Mouse (Mus musculus) limb, embryonic 11.5 days (tissue): ENCODE results near the gene Olfr902. TPM values are rescaled to one million over a fixed set of nuclear protein-coding genes. Genes with fewer than 3 reads are reported as not detected.
"Not testable (repeated sequence)": the region's sequence is repeated elsewhere in the genome, so short reads cannot be mapped to it uniquely, and the experiment has no call there.

Source experiments
- ATAC-seq: fragments of 200-750 bp; cut with Nextera tagmentation; 2 replicates; pipeline ENCODE4 v1.8.0; 2017; ENCODE audit warnings: low read depth; ENCODE audit not compliant: insufficient number of reproducible peaks, low FRiP score, low TSS enrichment
- DNase-seq: peaks from one replicate; pipeline ENCODE4 v3.0.0-alpha.2; 2015; ENCODE audit warnings: low spot score
- H3K27ac ChIP-seq: fragments of 300-500 bp; sonication (generic); replicated peaks from 2 replicates; pipeline ENCODE4 v1.5.1; 2014; ENCODE audit warnings: low read depth, mild to moderate bottlenecking, low read length
- H3K27me3 ChIP-seq: fragments of 300-500 bp; sonication (generic); 2 replicates; pipeline ENCODE4 v1.6.1; 2014; ENCODE audit warnings: mild to moderate bottlenecking, low read length, mixed read lengths; ENCODE audit not compliant: control insufficient read depth, insufficient read depth
- H3K36me3 ChIP-seq: fragments of 300-500 bp; sonication (generic); 2 replicates; pipeline ENCODE4 v1.6.1; 2014; ENCODE audit warnings: mild to moderate bottlenecking, low read length, moderate library complexity, mixed read lengths; ENCODE audit not compliant: control insufficient read depth, insufficient read depth
- H3K4me1 ChIP-seq: fragments of 300-500 bp; sonication (generic); 2 replicates; pipeline ENCODE4 v1.6.1; 2014; ENCODE audit warnings: low read length, mixed read lengths; ENCODE audit not compliant: control insufficient read depth, insufficient read depth
- H3K4me2 ChIP-seq: fragments of 300-500 bp; sonication (generic); 2 replicates; pipeline ENCODE4 v1.6.1; 2014; ENCODE audit warnings: low read depth, mild to moderate bottlenecking, moderate library complexity; ENCODE audit not compliant: severe bottlenecking
- H3K4me3 ChIP-seq: fragments of 300-500 bp; sonication (generic); 2 replicates; pipeline ENCODE4 v1.5.1; 2014; ENCODE audit warnings: low read depth, low read length
- H3K9ac ChIP-seq: fragments of 300-500 bp; sonication (generic); 2 replicates; pipeline ENCODE4 v1.6.1; 2014; ENCODE audit warnings: mild to moderate bottlenecking, low read length
- H3K9me3 ChIP-seq: fragments of 300-500 bp; sonication (generic); 2 replicates; pipeline ENCODE4 v1.6.1; 2016; ENCODE audit warnings: low read length; ENCODE audit not compliant: control insufficient read depth
- WGBS: fragments of 180-500 bp; shearing (Covaris S2); extraction: QIAGEN DNeasy Blood & Tissue Kit; methylation state at CpG from one replicate; pipeline ENCODE4 v1.1.7; 2014; 5-methylcytosine and 5-hydroxymethylcytosine counted together
- polyA plus RNA-seq: library from polyadenylated mRNA; unstranded; fragments of >200 nt; fragmentation: Nextera tagmentation; extraction: Ambion mirVana; gene quantifications from 2 replicates; pipeline ENCODE4 v1.2.1, GENCODE M21; 2014

Gene Olfr902
- polyA plus RNA-seq = not detected in 2 replicates

DNA sequence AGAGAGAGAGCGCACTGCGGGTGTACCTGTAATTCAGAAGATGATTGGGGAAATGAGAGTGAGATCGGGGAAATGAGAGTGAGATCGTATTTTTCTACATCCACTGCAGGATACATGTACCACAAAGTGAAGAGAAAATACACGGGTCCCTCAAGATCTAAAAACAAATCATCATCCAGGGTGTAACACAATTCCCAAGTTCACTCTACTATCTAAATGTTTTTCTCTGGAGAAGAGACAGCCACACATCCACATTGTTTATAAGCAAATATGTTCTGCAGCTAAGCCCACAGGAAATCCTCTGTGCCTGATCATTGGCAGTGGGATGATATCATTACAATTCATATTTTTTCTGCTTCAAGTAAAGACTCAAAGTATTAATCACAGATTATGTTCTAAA is at the start of gene Olfr902:
Gene Olfr902, plus strand, starts transcription at position 301 of the 400 bp plus-strand sequence.
- no peak for DNase-seq
- H3K4me1 ChIP-seq = no peaks in the 10 kb centered on the region
- no peak within 1 kb of the TSS for H3K27ac ChIP-seq
- no peaks in the 10 kb centered on the region for H3K9me3 ChIP-seq
- H3K36me3 ChIP-seq = no peaks in the 10 kb centered on the region
- H3K4me3 ChIP-seq = no peak within 1 kb of the TSS
- no peak within 1 kb of the TSS for H3K4me2 ChIP-seq
- no peaks in the 10 kb centered on the region for H3K27me3 ChIP-seq
- 90% methylated on average over 5 of the region's 5 CpGs for WGBS
- no peak for ATAC-seq
- no peak within 1 kb of the TSS for H3K9ac ChIP-seq

DNA sequence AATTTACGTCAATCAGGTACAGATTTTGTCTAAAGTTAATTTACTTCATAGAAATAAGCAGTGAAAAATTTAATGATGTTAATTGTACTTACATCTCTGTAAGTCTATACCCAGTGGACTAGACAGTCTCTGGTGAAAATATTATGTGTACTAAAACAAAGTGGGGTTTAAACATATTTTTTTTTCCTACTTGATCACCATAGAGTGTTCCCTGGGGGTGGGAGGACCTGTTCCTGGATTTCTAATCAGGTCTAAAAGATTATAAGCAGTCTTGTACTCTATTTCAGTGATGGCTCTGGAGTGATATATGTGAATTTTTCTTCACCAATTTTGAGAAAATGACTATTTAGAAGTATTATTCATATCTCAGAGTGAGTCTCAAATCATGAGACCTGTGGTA is 46.1 kb upstream of the Olfr902 start, which contains the start of gene Olfr147:
Gene Olfr147, plus strand, starts transcription at position 301 of the 400 bp plus-strand sequence.
- Histone ChIP-seq H3K4me2 (no peak within 1 kb of the TSS), H3K4me1 (no peaks in the 10 kb centered on the region), H3K36me3 (no peaks in the 10 kb centered on the region), H3K4me3 (no peak within 1 kb of the TSS), H3K9me3 (no peaks in the 10 kb centered on the region), H3K27ac (no peak within 1 kb of the TSS), H3K9ac (no peak within 1 kb of the TSS), H3K27me3 (no peaks in the 10 kb centered on the region)
- ATAC-seq (no peak), DNase-seq (no peak)
- 94% methylated on average over 1 of the region's 1 CpGs for WGBS

DNA sequence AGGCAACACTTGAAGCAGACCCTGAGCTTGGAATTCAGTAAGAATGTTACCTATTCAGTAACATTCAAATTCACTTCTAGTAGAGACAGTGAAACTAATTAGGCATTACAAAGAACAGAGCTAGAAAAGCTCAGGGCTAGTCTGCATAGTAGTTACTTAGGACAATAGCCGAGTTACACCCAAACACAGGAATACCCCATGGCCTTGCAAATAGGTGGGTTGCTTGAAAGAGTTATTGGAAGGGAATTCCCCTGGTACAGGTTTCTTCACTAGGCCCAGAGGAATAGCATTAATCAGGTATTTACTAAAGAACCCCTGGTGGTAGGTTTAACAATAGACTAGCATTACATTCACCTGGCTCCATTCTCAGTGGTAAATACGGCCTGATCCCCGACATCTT is 40.0 kb upstream of the Olfr902 start:
- not testable (repeated sequence) for H3K9me3 ChIP-seq, H3K36me3 ChIP-seq, H3K27ac ChIP-seq, H3K4me2 ChIP-seq, ATAC-seq, H3K9ac ChIP-seq, H3K4me1 ChIP-seq, DNase-seq, H3K4me3 ChIP-seq, H3K27me3 ChIP-seq
- 92% methylated on average over 3 of the region's 3 CpGs for WGBS

DNA sequence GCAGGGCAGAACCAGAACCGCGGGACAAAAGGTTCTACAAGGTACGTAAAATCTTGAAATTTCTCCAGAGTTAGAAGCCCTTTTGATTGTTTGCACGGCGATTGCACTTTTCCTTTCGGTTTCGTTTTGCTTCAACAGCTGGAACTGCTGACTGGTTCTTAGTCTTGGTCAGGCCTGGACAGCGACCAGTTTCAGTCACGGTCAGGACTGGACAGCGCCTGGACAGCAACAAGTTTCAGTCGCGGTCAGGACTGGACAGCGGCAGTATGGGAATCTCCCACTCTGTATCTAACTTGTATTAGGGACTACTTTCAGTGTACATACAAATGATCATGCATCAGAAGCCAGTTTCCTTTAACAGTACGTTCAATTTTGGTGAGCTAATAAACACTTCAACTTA is 34.0 kb upstream of the Olfr902 start:
- H3K36me3 ChIP-seq, H3K27me3 ChIP-seq, H3K4me1 ChIP-seq, ATAC-seq, H3K4me3 ChIP-seq, H3K9me3 ChIP-seq, H3K4me2 ChIP-seq, H3K9ac ChIP-seq, H3K27ac ChIP-seq: not testable (repeated sequence)
- peak; percentile 63 for DNase-seq
- WGBS = 93% methylated on average over 14 of the region's 14 CpGs

DNA sequence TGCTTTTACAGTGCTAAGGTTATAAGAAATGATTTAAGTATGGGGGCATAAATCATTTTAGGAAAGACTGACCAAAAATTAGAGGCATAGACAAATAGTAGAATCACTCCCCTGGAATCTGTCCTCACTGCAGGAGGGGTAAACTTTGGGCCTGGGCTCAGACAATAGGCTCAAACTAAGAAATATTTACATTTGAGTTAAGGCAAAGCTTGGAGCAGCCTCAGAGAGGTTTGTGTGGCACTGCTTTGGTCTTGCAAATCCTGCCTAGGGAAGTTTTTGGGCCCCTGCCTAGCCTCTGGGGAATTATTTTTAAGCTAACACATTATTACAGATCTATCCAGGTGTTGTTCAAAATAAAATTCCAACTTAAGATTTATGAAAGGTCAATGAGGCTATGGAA is 23.7 kb upstream of the Olfr902 start:
- H3K27ac ChIP-seq = no peak overlapping the region
- no peaks in the 10 kb centered on the region for H3K27me3 ChIP-seq
- H3K9ac ChIP-seq = no peak overlapping the region
- DNase-seq (no peak), ATAC-seq (no peak)
- no peaks in the 10 kb centered on the region for H3K4me1 ChIP-seq
- H3K9me3 ChIP-seq = no peaks in the 10 kb centered on the region
- no peaks in the 10 kb centered on the region for H3K36me3 ChIP-seq
- H3K4me2 ChIP-seq = no peak overlapping the region
- no peak overlapping the region for H3K4me3 ChIP-seq

DNA sequence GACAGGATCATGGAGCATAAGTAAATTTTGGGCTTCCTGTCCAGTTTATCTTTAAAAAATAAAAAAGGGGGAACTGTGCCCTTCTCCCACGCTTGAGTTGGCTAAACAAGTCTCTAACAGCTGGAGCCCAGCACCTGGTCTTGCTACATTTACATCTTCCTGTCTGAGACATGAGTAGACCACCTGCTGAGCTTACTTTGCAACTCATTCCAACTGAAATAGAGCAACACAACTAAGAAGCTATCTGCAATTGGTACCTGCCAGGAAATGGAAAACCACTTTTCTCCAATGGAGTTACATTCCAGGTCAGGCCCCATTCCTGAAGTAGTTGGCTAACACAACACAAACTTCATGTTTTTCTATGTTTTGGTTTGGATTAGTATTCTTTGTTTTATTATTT is 20.4 kb upstream of the Olfr902 start:
- Histone ChIP-seq H3K4me3 (no peak overlapping the region), H3K27me3 (no peaks in the 10 kb centered on the region), H3K9me3 (no peaks in the 10 kb centered on the region), H3K4me2 (no peak overlapping the region), H3K27ac (no peak overlapping the region), H3K4me1 (no peaks in the 10 kb centered on the region), H3K9ac (no peak overlapping the region), H3K36me3 (no peaks in the 10 kb centered on the region)
- 59% methylated on average over 1 of the region's 1 CpGs for WGBS
- no peak for DNase-seq
- ATAC-seq = no peak

DNA sequence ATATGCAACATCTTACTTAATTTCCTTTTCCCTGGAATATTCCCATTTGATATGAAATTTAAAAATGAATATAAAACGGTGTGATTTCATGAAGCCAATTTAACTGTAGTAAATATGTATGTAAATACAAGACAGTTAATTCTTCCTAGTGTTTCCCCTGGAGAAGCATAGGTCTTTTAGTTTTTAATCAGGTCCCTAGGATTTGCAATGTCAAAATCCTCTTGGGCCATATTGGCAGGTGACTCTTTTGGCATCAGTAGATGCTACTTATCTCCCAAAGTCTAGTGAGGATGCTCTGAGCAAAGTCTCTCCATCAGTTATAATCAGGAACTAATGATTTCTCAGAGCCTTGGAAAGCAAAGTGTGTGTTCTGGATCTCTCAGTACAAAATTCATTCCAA is 18.3 kb upstream of the Olfr902 start, which contains the start of gene Olfr901:
Gene Olfr901, plus strand, starts transcription at position 301 of the 400 bp plus-strand sequence.
- H3K36me3 ChIP-seq = no peaks in the 10 kb centered on the region
- no peak for ATAC-seq
- 90% methylated on average over 1 of the region's 1 CpGs for WGBS
- H3K9ac ChIP-seq = no peak within 1 kb of the TSS
- no peaks in the 10 kb centered on the region for H3K9me3 ChIP-seq
- H3K27me3 ChIP-seq = no peaks in the 10 kb centered on the region
- H3K4me1 ChIP-seq = no peaks in the 10 kb centered on the region
- no peak within 1 kb of the TSS for H3K4me3 ChIP-seq
- no peak within 1 kb of the TSS for H3K27ac ChIP-seq
- no peak for DNase-seq
- H3K4me2 ChIP-seq = no peak within 1 kb of the TSS

DNA sequence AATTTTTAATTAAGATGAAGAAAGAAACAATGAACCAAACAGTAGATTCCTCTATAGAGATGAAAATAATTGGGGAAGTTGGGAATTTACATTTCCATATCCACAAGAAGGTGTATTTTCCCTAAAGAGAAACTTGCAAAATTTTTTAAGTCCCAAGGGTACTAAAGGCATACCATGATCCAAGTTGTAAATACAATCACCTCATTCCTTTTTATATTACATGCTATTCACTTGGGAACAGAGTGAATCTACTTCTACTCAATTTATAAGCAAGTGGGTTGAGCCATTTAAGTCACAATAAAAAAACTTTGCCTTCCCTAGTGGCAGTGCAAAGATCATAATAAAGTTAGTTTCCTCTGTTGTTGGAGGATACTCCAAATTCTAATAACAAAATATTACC is 15.4 kb downstream of the Olfr902 start, which contains the start of gene Olfr904:
Gene Olfr904, plus strand, starts transcription at position 301 of the 400 bp plus-strand sequence.
- no peak within 1 kb of the TSS for H3K4me2 ChIP-seq
- no peak within 1 kb of the TSS for H3K27ac ChIP-seq
- no peaks in the 10 kb centered on the region for H3K9me3 ChIP-seq
- no peak for DNase-seq
- no peaks in the 10 kb centered on the region for H3K36me3 ChIP-seq
- no peaks in the 10 kb centered on the region for H3K27me3 ChIP-seq
- H3K4me3 ChIP-seq = no peak within 1 kb of the TSS
- no peak for ATAC-seq
- H3K4me1 ChIP-seq = no peaks in the 10 kb centered on the region
- H3K9ac ChIP-seq = no peak within 1 kb of the TSS

DNA sequence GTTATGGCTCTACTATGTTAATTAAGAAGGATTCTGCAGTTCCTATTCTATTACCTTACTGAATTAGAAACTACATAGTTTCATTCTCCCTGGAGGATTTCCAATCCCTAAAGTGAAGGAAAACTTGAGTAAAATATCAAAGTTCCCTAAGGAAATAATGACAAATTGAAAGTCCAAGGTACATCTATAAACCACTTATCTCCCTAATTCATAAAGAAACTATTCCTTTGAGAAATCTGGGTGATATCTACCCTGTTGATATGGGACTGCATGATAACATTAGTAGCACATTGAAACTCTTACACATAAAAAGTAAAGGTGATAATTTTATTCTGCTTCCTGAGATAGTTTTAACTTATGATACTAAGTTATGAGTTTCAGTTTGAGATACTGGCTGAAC is 23.4 kb downstream of the Olfr902 start, which contains the start of gene Olfr905:
Gene Olfr905, plus strand, starts transcription at position 301 of the 400 bp plus-strand sequence.
- H3K9ac ChIP-seq = no peak within 1 kb of the TSS
- no peak within 1 kb of the TSS for H3K4me2 ChIP-seq
- H3K4me1 ChIP-seq = no peaks in the 10 kb centered on the region
- no peak within 1 kb of the TSS for H3K27ac ChIP-seq
- no peaks in the 10 kb centered on the region for H3K27me3 ChIP-seq
- H3K36me3 ChIP-seq = no peaks in the 10 kb centered on the region
- no peak within 1 kb of the TSS for H3K4me3 ChIP-seq
- DNase-seq = no peak
- no peaks in the 10 kb centered on the region for H3K9me3 ChIP-seq
- ATAC-seq = no peak
